Mouse (Mus musculus) liver, embryonic 14.5 days (tissue): ENCODE data around the gene Get4. TPM values are rescaled to one million over a fixed set of nuclear protein-coding genes. Genes with fewer than 3 reads are reported as not detected.

Experiments
- ATAC-seq: fragments of 200-750 bp; cut with Nextera tagmentation; 2 replicates; pipeline ENCODE4 v1.8.0; 2017; ENCODE audit warnings: moderate number of reproducible peaks, mild to moderate bottlenecking, moderate library complexity; ENCODE audit not compliant: insufficient read depth
- DNase-seq, 3 experiments: peaks; one replicate each; pipeline ENCODE4 v3.0.0-alpha.2; 2012 to 2013; ENCODE audit warnings: low read depth in 3 of 3, low spot score in 3 of 3
- H3K27ac ChIP-seq: fragments of 300-500 bp; sonication (generic); 2 replicates; pipeline ENCODE4 v1.5.1; 2014; ENCODE audit warnings: moderate library complexity, mild to moderate bottlenecking, control low read depth, inconsistent platforms
- H3K27me3 ChIP-seq: fragments of 300-500 bp; sonication (generic); 2 replicates; pipeline ENCODE4 v1.6.1; 2014; ENCODE audit warnings: mild to moderate bottlenecking, low read length, moderate library complexity; ENCODE audit not compliant: control insufficient read depth, insufficient read depth
- H3K36me3 ChIP-seq: fragments of 300-500 bp; sonication (generic); replicated peaks from 2 replicates; pipeline ENCODE4 v1.6.1; 2014; ENCODE audit warnings: low read depth; ENCODE audit not compliant: control insufficient read depth, insufficient read depth
- H3K4me1 ChIP-seq, 2 experiments: fragments of 200-500 bp in 1 of 2; fragments of 300-500 bp in 1 of 2; sonication (generic) in 1 of 2; replicated peaks; 2 replicates each; pipeline ENCODE4 v1.6.1; 2012 to 2014; ENCODE audit warnings: antibody characterized with exemption in 1 of 2, inconsistent platforms in 1 of 2, low read length in 1 of 2; ENCODE audit not compliant: control insufficient read depth in 2 of 2, insufficient read depth in 2 of 2
- H3K4me2 ChIP-seq: fragments of 300-500 bp; sonication (generic); 2 replicates; pipeline ENCODE4 v1.6.1; 2014; ENCODE audit warnings: low read depth, mild to moderate bottlenecking, control low read depth, moderate library complexity
- H3K4me3 ChIP-seq, 2 experiments: fragments of 200-500 bp in 1 of 2; fragments of 300-500 bp in 1 of 2; sonication (generic) in 1 of 2; 2 replicates each; pipeline ENCODE4 v1.5.1; 2012 to 2014; ENCODE audit warnings: low read depth in 2 of 2, low read length in 2 of 2, mild to moderate bottlenecking in 2 of 2, control low read depth in 1 of 2, inconsistent platforms in 1 of 2, moderate library complexity in 1 of 2; ENCODE audit not compliant: insufficient read depth in 1 of 2
- H3K9ac ChIP-seq: fragments of 300-500 bp; sonication (generic); replicated peaks from 2 replicates; pipeline ENCODE4 v1.6.1; 2014; ENCODE audit warnings: mild to moderate bottlenecking, control low read depth, moderate library complexity
- H3K9me3 ChIP-seq: fragments of 300-500 bp; sonication (generic); 2 replicates; pipeline ENCODE4 v1.6.1; 2016; ENCODE audit warnings: low read length, mixed read lengths; ENCODE audit not compliant: control insufficient read depth
- CTCF ChIP-seq: IDR thresholded peaks from 2 replicates; pipeline ENCODE4 v1.5.1; 2016; ENCODE audit warnings: antibody characterized with exemption, low read depth, control low read depth
- EP300 ChIP-seq: IDR thresholded peaks from 2 replicates; pipeline ENCODE4 v1.6.1; 2016; ENCODE audit warnings: antibody characterized with exemption, low read depth
- WGBS: fragments of 180-500 bp; shearing (Covaris S2); extraction: QIAGEN DNeasy Blood & Tissue Kit; methylation state at CpG from one replicate; pipeline ENCODE4 v1.1.7; 2014; ENCODE audit not compliant: insufficient replicate concordance; 5-methylcytosine and 5-hydroxymethylcytosine counted together
- polyA plus RNA-seq, 2 experiments: library from polyadenylated mRNA; depleted of rRNA in 1 of 2; stranded (reverse) in 1 of 2; unstranded in 1 of 2; fragments of >200 nt; fragmentation: Nextera tagmentation in 1 of 2; extraction: Ambion mirVana in 1 of 2; gene quantifications; 2 replicates each; pipeline versions ENCODE4 v1.2.1 to v1.2.3; 2012 to 2014

Get4 gene
- polyA plus RNA-seq, 2 experiments, result 56.8 to 107 TPM

DNA sequence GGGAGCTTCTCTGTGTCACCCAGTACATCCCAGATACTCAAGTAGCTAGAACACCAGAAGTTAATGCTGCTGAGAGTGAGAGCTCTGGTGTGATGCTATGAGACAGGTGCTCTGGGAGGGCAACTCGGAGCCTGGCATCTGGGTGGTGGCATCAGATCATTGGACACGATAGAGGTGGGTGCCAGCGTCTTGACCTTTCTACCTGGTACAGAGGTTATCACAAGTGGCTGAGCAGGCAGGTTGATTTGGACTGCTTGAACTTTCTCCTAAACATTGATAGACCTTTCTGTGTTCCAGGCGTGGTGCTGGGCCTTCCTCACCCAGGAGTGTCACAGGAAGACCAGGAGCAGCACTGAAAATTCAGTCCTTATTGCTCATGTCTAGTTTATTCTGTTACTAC, 24.9 kb upstream of the Get4 start:
- WGBS, result 83% methylated on average over 4 of the region's 4 CpGs
- Histone ChIP-seq H3K36me3 (peaks cover 57% of the 10 kb centered on the region), H3K9ac (no peak overlapping the region), H3K4me1 (no peaks in the 10 kb centered on the region), H3K4me3 (no peak overlapping the region), H3K9me3 (no peaks in the 10 kb centered on the region), H3K27me3 (no peaks in the 10 kb centered on the region), H3K27ac (no peak overlapping the region), H3K4me2 (no peak overlapping the region)
- ATAC-seq (no peak), DNase-seq (no peak)
- TF ChIP-seq EP300, result no peak
- no peak for TF ChIP-seq CTCF

DNA sequence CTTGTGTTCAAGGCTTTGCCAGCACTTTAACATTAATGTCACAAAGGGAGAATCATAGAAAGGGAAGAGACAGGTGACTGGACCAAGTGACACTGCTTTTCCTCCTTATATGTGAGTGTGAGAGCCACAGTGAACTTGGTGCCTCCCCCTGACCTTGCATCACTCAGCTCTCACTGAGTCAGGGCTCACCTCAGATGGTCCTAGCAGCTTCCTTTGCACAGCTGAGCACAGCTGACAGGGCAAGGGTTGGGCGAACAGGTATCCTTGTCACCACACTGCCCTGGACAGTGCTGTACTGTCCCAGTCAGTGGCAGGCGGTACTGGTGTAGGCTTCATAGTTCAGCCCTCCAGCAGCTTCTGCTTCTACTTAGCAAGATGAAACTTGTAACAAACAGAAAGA, 24.5 kb upstream of the Get4 start:
- no peaks in the 10 kb centered on the region for H3K9me3 ChIP-seq
- no peaks in the 10 kb centered on the region for H3K27me3 ChIP-seq
- no peak for ATAC-seq
- no peak overlapping the region for H3K27ac ChIP-seq
- WGBS, result 80% methylated on average over 2 of the region's 2 CpGs
- H3K4me1 ChIP-seq, result no peaks in the 10 kb centered on the region
- no peak overlapping the region for H3K9ac ChIP-seq
- no peak overlapping the region for H3K4me3 ChIP-seq
- H3K4me2 ChIP-seq, result no peak overlapping the region
- peaks cover 57% of the 10 kb centered on the region for H3K36me3 ChIP-seq
- DNase-seq, result no peak
- TF ChIP-seq EP300, result no peak
- TF ChIP-seq CTCF, result no peak

DNA sequence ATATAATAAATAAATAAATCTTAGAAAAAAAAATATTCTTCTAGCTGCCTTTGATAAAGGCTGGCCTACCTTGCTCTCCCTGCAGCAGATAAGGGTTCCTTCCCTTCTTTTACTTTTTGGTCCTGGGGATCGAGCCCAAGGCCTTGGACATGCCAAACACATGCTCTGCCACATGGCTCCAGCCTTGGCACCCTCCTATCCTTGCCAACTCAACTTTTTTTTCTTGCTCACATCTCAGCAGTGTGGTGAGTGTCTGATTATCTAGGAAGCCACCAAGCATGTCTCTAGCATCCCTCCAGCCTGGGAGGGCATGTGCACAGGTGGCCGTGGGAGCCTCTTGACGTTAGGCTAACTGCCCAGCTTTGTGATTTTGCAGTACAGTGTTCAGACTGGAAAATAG, 23.8 kb upstream of the Get4 start:
- Histone ChIP-seq H3K4me2 (no peak overlapping the region), H3K9me3 (no peaks in the 10 kb centered on the region), H3K27me3 (no peaks in the 10 kb centered on the region), H3K36me3 (peaks cover 62% of the 10 kb centered on the region), H3K4me1 (no peaks in the 10 kb centered on the region), H3K4me3 (no peak overlapping the region), H3K9ac (no peak overlapping the region), H3K27ac (no peak overlapping the region)
- 88% methylated on average over 3 of the region's 3 CpGs for WGBS
- DNase-seq (no peak), ATAC-seq (no peak)
- TF ChIP-seq CTCF (no peak), EP300 (no peak)

DNA sequence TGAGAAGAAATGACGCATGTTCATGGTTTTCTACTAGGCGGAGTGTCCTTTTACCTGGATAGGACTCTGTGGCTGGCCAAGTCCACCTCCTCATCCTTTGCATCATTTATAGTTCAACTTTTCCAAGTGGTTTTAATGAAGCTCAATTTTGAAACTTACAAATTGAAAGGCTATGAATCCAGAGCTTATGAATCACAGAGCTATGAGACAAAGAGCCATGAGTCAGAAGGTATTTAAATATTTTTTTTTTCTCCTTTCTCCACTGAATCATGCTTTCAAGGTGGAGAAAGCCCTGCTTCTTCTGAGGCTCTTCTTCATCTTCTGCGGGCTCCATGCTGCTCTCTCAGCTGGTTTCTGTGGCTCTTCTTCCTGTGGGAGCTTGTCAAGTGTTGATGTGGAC, 22.4 kb upstream of the Get4 start:
- no peak for ATAC-seq

DNA sequence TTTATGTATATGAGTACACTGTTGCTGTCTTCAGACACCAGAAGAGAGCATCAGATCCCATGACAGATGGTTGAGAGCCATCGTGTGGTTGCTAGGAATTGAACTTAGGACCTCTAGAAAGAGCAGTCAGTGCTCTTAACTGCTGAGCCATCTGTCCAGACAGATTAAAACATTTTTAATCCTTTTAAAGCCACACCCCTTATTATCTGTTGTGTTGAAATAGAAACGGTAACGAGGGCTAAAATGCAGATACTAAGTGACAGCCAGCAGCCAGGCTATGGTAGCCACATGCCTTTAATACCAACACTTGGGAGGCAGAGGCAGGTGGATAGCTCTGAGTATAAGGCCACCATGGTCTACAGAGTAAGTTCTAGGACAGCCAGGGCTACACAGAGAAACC, 20.0 kb upstream of the Get4 start:
- peak; percentile 52; the same call in 1 of the 2 replicates for ATAC-seq

More for the DNA sequence above, 22.4 kb upstream of the Get4 start:
- Histone ChIP-seq H3K4me2 (no peak overlapping the region), H3K27me3 (no peaks in the 10 kb centered on the region), H3K9ac (no peak overlapping the region), H3K27ac (no peak overlapping the region), H3K4me3 (no peak overlapping the region), H3K9me3 (no peaks in the 10 kb centered on the region), H3K4me1 (no peaks in the 10 kb centered on the region), H3K36me3 (peaks cover 62% of the 10 kb centered on the region)
- TF ChIP-seq CTCF, result no peak
- DNase-seq, result no peak
- WGBS, result 81% methylated on average over 3 of the region's 3 CpGs

DNA sequence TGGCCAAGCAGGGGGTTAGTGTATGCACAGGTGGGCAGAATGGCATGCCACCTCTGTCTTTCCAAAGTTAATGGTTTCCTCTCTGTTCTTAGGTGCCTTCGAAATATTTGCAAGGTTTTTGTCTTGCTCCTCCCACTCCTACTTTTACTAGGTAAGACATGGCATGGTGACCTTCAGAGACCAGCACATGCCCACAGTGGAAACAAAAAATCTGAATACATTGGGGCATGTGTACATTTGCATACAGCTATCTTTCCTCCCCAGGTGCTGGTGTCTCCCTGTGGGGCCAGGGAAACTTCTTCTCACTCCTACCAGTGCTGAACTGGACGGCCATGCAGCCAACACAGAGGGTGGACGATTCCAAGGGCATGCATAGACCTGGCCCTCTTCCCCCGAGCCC, 17.7 kb upstream of the Get4 start:
- Histone ChIP-seq H3K36me3 (peaks cover 70% of the 10 kb centered on the region), H3K4me1 (no peaks in the 10 kb centered on the region), H3K4me2 (no peak overlapping the region), H3K9ac (no peak overlapping the region), H3K27me3 (no peaks in the 10 kb centered on the region), H3K27ac (no peak overlapping the region), H3K9me3 (no peaks in the 10 kb centered on the region), H3K4me3 (no peak overlapping the region)
- no peak for TF ChIP-seq CTCF
- TF ChIP-seq EP300, result no peak
- 79% methylated on average over 4 of the region's 4 CpGs for WGBS
- ATAC-seq, result no peak
- no peak for DNase-seq

More for the DNA sequence above, 20.0 kb upstream of the Get4 start:
- H3K4me3 ChIP-seq, result no peak overlapping the region
- TF ChIP-seq CTCF, result no peak
- 0 out of 2 replicates have a peak, but pooled peaks have one; percentile 10 for TF ChIP-seq EP300
- H3K9me3 ChIP-seq, result no peaks in the 10 kb centered on the region
- H3K4me1 ChIP-seq, result no peaks in the 10 kb centered on the region
- no peak overlapping the region for H3K4me2 ChIP-seq
- WGBS, result 17% methylated on average over 3 of the region's 3 CpGs
- no peak for DNase-seq
- no peaks in the 10 kb centered on the region for H3K27me3 ChIP-seq
- H3K9ac ChIP-seq, result no peak overlapping the region
- peaks cover 63% of the 10 kb centered on the region for H3K36me3 ChIP-seq
- no peak overlapping the region for H3K27ac ChIP-seq
